Mouse (Mus musculus) liver, adult 2 months (tissue): ENCODE data around the gene Spata6. TPM values are rescaled to one million over a fixed set of nuclear protein-coding genes. Genes with fewer than 3 reads are reported as not detected.

Experiments used
- DNase-seq: peaks from one replicate; pipeline ENCODE4 v3.0.0-alpha.2; 2011; ENCODE audit warnings: low read depth, low spot score; ENCODE audit errors: extremely low read depth
- H3K27ac ChIP-seq: fragments of 200-500 bp; replicated peaks from 2 replicates; pipeline ENCODE4 v1.5.1; 2012; ENCODE audit warnings: low read depth, mild to moderate bottlenecking, control low read depth, inconsistent platforms, low read length; ENCODE audit not compliant: insufficient read depth
- H3K27me3 ChIP-seq: fragments of 200-500 bp; 2 replicates; pipeline ENCODE4 v1.6.1; 2012; ENCODE audit warnings: mild to moderate bottlenecking, moderate library complexity, low read length, inconsistent platforms; ENCODE audit not compliant: control insufficient read depth, insufficient read depth
- H3K36me3 ChIP-seq: fragments of 200-500 bp; 2 replicates; pipeline ENCODE4 v1.6.1; 2012; ENCODE audit warnings: low read length, inconsistent platforms; ENCODE audit not compliant: control insufficient read depth, insufficient read depth
- H3K4me1 ChIP-seq: fragments of 200-500 bp; 2 replicates; pipeline ENCODE4 v1.6.1; 2011; ENCODE audit warnings: low read length; ENCODE audit not compliant: control insufficient read depth, insufficient read depth
- H3K4me3 ChIP-seq: fragments of 200-500 bp; 2 replicates; pipeline ENCODE4 v1.5.1; 2011; ENCODE audit warnings: low read depth, mild to moderate bottlenecking, control low read depth, low read length, moderate library complexity; ENCODE audit not compliant: insufficient read depth
- H3K79me2 ChIP-seq: fragments of 200-500 bp; 2 replicates; pipeline ENCODE4 v1.6.1; 2012; ENCODE audit warnings: inconsistent platforms, mild to moderate bottlenecking, low read length, moderate library complexity; ENCODE audit not compliant: control insufficient read depth, insufficient read depth
- H3K9ac ChIP-seq: fragments of 200-500 bp; 2 replicates; pipeline ENCODE4 v1.6.1; 2012; ENCODE audit warnings: low read depth, mild to moderate bottlenecking, control low read depth, inconsistent platforms, low read length
- CTCF ChIP-seq: fragments of 200-500 bp; IDR thresholded peaks from 2 replicates; pipeline ENCODE4 v1.5.1; 2011; ENCODE audit warnings: low read depth, low read length, control low read depth
- POLR2A ChIP-seq: fragments of 200-500 bp; IDR thresholded peaks from 2 replicates; pipeline ENCODE4 v1.6.1; 2011; ENCODE audit warnings: low read length, control low read depth; ENCODE audit not compliant: insufficient read depth; ENCODE audit errors: extremely low read depth
- WGBS: fragments of 180-500 bp; shearing (Covaris S2); methylation state at CpG from one replicate; pipeline ENCODE4 v1.1.7; 2018; 5-methylcytosine and 5-hydroxymethylcytosine counted together
- polyA plus RNA-seq: library from polyadenylated mRNA; depleted of rRNA; stranded (reverse); fragments of >200 nt; gene quantifications from 2 replicates; pipeline ENCODE4 v1.2.3, GENCODE M21; 2012
- total RNA-seq: library from RNA; depleted of rRNA; stranded (reverse); fragments of >200 nt; gene quantifications from 2 replicates; pipeline ENCODE4 v1.2.3, GENCODE M21; 2014

The Spata6 gene
- total and polyA plus RNA-seq, 2 experiments = 1.8 to 2.5 TPM

DNA sequence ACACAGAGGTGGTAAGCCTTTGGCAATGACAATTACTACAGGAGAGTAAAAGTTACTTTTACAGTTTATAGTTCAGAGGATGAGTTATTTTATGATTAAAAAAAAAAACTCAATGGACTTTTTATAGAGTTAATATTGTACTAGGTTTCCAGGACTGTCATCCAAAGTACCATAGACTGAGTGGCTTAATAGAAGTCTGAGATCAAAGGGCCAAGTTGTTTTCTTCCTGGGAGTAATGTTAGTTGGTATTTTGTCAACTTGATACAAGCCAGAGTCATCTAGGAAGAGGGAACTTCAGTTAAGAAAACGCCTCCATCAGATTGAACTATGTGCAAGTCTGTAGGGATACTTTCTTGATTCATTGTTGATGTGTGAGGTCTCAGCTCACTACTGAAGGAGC, 18.4 kb upstream of the Spata6 start:
- 59% methylated on average over 1 of the region's 1 CpGs for WGBS

DNA sequence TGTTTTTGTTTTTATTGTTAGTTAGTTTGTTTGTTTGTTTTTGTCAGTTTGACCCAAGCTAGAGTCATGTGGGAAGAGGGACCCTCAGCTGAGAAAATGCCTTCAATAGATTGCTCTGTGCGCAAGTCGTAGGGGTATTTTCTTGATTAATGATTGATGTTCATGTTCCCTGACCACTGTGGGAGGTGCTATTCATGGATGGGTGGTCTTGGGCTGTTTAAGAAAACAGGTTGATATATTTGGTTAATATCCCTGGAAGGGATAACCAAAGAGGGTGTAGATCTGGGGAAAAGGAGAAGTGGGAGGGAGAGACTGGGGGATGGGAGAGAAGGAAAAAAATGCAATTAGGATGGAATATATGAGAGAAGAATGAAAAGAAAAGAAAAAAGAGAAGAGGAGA, 15.7 kb upstream of the Spata6 start:
- H3K4me3 ChIP-seq = no peak overlapping the region
- TF ChIP-seq POLR2A = no peak
- no peak for TF ChIP-seq CTCF
- no peak for DNase-seq
- WGBS = 91% methylated on average over 2 of the region's 2 CpGs
- no peak overlapping the region for H3K27ac ChIP-seq
- H3K36me3 ChIP-seq = no peaks in the 10 kb centered on the region
- no peaks in the 10 kb centered on the region for H3K4me1 ChIP-seq
- H3K27me3 ChIP-seq = no peaks in the 10 kb centered on the region
- H3K9ac ChIP-seq = no peak overlapping the region
- H3K79me2 ChIP-seq = no peaks in the 10 kb centered on the region

More for the DNA sequence above, 18.4 kb upstream of the Spata6 start:
- TF ChIP-seq CTCF = no peak
- TF ChIP-seq POLR2A = no peak
- Histone ChIP-seq H3K4me3 (no peak overlapping the region), H3K27ac (no peak overlapping the region), H3K27me3 (no peaks in the 10 kb centered on the region), H3K79me2 (no peaks in the 10 kb centered on the region), H3K9ac (no peak overlapping the region), H3K4me1 (no peaks in the 10 kb centered on the region), H3K36me3 (no peaks in the 10 kb centered on the region)
- DNase-seq = no peak

DNA sequence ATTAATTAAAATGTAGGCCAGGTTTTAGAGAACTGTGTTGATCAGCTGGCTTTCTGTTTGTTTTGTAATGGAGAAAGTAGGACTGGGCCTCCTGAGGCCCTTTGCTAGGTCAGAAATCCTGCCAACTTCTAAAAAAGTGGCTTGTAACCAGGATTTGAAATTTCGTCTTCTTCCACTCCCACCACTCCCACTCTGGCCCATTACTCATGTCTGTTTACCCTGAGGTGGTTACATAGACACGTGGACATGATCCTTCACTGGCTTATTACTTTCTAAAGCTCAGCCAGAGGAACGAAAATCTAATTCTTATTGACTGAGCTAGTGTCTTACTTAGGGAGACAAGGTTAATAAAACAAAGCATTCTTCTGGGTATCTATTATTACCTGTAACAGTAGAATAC, 14.8 kb upstream of the Spata6 start:
- H3K4me3 ChIP-seq = no peak overlapping the region
- H3K4me1 ChIP-seq = no peaks in the 10 kb centered on the region
- no peak overlapping the region for H3K9ac ChIP-seq
- H3K36me3 ChIP-seq = no peaks in the 10 kb centered on the region
- no peaks in the 10 kb centered on the region for H3K27me3 ChIP-seq
- 72% methylated on average over 3 of the region's 3 CpGs for WGBS
- DNase-seq = no peak
- no peaks in the 10 kb centered on the region for H3K79me2 ChIP-seq
- TF ChIP-seq CTCF (no peak), POLR2A (no peak)
- no peak overlapping the region for H3K27ac ChIP-seq

DNA sequence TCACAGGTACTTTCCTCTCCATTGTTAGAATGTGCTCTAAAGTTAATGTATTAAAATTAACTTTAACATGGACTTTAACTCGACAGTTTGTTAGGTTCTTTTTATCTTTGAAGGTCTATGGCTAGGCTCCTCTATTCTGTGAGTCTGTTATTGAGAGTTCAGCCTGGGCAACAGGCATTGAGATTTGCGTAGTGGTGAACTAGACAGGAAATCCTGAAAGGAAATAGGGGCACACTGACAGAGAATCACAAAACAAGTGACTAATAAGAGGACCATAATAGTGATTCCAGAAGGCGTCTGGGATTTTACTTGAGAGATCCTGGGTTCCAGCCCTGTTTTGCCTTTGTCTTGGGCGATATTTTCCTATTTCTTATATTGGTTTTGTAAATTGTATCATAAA, 488 bp upstream of the Spata6 start:
- Histone ChIP-seq H3K4me1 (no peaks in the 10 kb centered on the region; the same call in 1 of the 2 replicates), H3K36me3 (no peaks in the 10 kb centered on the region), H3K9ac (no peak overlapping the region), H3K79me2 (no peaks in the 10 kb centered on the region), H3K4me3 (peak overlapping the region; percentile 96; the same call in 1 of the 2 replicates), H3K27me3 (no peaks in the 10 kb centered on the region), H3K27ac (no peak overlapping the region)
- no peak for TF ChIP-seq CTCF
- TF ChIP-seq POLR2A = no peak
- no peak for DNase-seq
- 67% methylated on average over 4 of the region's 4 CpGs for WGBS

DNA sequence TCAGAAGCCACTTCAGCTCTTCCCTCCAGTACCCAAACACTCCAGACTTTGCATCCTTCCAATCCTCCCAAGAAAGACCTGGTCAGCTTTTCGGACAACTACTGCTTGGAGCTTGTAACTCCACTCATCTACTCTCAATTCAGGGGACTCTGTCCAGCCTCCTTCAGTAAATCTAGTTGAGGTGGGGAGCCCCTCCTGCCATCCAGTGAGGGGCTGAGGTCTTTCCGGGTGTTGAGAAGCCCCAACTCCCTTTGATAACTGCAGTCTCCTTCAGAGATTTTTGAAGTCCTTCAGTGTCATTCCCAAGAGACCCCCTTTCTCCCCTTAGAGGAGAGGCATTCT, 849 bp downstream of the Spata6 start:
- no peaks in the 10 kb centered on the region for H3K36me3 ChIP-seq
- H3K27me3 ChIP-seq = no peaks in the 10 kb centered on the region
- H3K79me2 ChIP-seq = no peaks in the 10 kb centered on the region
- DNase-seq = no peak
- peak overlapping the region; percentile 96; the same call in 1 of the 2 replicates for H3K4me3 ChIP-seq
- WGBS = 28% methylated on average over 2 of the region's 2 CpGs
- TF ChIP-seq POLR2A (no peak), CTCF (no peak)
- H3K27ac ChIP-seq = peak overlapping the region; percentile 2; the same call in 1 of the 2 replicates
- no peaks in the 10 kb centered on the region; the same call in 1 of the 2 replicates for H3K4me1 ChIP-seq
- no peak overlapping the region for H3K9ac ChIP-seq

DNA sequence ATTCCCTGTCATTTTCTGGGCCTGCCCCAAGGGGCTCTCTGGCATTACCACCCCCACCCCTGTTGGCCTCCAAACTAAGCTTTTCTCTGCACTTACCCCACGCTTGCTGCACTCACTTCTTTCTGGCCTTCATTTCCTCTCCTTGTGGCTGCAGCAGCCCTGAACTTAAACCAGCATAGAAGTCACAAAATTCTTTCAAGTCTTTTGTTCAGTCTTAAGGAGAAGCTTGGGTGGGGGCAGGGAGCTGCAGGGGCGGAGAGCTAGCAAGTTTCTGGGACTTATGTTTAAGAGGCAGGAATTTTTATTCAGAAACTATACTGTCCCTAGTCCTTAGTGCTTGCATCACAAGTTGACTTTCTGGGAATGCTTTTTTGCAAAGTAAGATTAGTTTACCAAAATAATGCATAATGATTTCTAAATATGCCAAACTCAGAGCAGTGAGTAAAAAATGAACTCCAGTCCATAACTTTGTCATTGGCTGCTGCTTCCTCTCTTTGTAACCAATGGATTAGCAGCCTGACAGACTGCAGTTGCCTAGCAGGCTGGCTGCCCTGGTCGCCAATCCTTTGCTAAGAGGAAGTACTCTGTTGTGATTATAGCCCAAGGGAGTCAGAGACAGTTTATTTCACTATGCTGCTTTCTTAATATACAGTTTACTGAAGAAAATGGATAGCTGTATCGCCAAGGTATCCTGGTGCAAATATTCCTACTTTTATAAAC, 1.5 kb downstream of the Spata6 start:
- WGBS = 48% methylated on average over 4 of the region's 4 CpGs
- H3K9ac ChIP-seq = no peak overlapping the region
- DNase-seq = peak; percentile 23
- no peak overlapping the region for H3K4me3 ChIP-seq
- H3K27ac ChIP-seq = no peak overlapping the region; the same call in 1 of the 2 replicates
- no peaks in the 10 kb centered on the region for H3K27me3 ChIP-seq
- H3K79me2 ChIP-seq = no peaks in the 10 kb centered on the region
- H3K4me1 ChIP-seq = no peaks in the 10 kb centered on the region; the same call in 1 of the 2 replicates
- no peaks in the 10 kb centered on the region for H3K36me3 ChIP-seq
- TF ChIP-seq CTCF (no peak), POLR2A (no peak)
